Mouse (Mus musculus) spleen, postnatal 10 days (tissue): ENCODE measurements around the gene Ccnt2.
A peak's percentile ranks its signal among the peaks of the same experiment; 100 is the strongest.

Experiments
- DNase-seq, 2 experiments: peaks; one replicate each; pipeline ENCODE4 v3.0.0; 2021 to 2022; ENCODE audit warnings: low spot score in 2 of 2

Ccnt2 gene

DNA sequence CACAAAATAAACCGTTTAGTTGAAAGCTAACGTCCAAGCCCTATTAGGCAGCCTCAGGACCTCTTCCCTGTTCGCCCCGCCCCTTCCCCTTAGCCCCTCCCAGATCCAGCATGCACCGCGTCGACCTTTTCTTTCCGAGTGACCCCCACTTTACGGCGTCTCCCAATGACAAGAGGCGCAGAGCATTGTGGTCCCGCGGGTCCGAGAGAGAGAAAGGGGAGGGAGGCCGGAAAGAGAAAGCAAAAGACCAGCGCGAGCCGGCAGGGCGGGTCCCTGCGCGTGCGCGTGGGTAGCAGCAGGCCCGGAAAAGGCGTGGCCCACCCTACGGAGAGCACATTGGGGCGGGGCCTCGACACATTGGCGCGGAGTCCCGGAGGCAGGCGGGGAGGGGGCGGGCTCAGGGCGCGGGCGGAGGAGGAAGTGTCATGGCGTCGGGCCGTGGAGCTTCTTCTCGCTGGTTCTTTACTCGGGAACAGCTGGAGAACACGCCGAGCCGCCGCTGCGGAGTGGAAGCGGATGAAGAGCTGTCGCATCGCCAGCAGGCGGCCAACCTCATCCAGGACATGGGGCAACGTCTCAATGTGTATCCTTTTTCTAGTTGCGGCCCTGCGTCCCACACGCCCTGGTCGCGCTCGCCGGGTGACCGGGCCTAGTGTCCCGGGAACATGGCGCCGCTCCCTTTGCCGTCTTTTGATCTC is at the start of gene Ccnt2:
TSS of gene Ccnt2 (plus strand) at position 362 of the 698 bp plus-strand sequence.
- DNase-seq, result peak; percentile 95 to 99

GRCm38 (mm10) chr1:127729096-127729495 is 44.9 kb upstream of the Ccnt2 start, which contains the start of gene Acmsd:
Gene Acmsd (plus strand): TSS chr1:127729413.
- no peak for DNase-seq

DNA sequence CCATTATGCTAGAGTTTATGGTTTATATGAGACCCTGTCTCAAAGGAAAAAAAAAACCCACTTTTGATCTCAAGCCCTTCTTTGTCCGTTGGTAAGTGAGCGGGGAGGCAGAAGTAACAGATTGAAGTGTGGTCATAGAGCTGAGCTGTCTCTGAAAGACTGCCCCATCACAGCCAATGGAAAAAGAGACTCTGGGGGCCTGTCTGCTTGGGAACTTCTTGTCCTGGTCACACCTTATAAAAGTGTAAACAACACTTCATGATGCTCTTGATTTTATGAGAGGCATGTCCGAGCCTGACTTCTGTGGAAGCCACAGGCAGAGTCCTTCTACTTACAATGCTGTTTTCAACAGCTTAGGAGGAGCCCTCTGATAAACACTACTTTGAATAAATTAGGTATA is 42.9 kb upstream of the Ccnt2 start:
- DNase-seq, result no peak

DNA sequence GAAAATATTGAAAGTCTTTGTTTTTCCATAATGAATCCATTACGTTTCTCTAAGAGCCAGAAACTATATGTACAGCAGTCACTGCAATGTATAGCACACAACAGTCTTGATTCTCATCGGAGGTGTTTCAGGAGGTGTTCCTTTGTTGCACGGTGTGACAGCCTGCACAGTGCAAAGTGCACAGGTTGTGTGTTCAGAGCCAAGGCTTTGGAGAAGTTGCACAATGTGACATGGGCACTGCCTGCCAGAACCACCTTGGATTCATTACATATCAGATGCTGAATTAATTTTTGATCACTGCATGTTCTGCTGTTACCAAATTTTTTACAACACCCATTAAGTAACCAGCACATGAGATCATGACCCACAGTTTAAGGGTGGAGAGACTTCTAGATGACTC is 41.5 kb upstream of the Ccnt2 start:
- no peak for DNase-seq

DNA sequence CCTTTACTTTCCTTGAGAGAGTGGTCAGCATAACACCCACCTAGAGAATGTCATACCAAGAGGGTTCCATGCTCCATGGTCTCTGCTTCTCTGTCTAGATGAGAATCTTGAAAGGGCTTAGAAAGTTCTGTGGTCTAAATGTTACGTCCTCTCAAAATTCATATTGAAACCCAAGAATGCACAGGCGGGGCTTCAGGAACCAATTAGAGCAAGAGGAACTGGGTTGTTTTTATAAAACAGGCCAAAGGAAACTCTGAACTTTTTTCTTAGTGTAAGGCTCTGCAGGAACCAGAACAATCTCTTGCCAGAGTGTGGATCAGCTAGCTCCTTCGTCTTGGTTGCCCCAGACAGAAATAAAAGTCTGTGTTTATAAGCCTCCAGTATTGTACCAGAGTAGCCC is 41.1 kb upstream of the Ccnt2 start:
- DNase-seq, result no peak

GRCm38 (mm10) chr1:127735356-127735755 is 38.6 kb upstream of the Ccnt2 start:
- DNase-seq, result no peak

GRCm38 (mm10) chr1:127750401-127751102 is 23.4 kb upstream of the Ccnt2 start:
- no peak for DNase-seq

GRCm38 (mm10) chr1:127755806-127756205 is 18.2 kb upstream of the Ccnt2 start:
- DNase-seq, result peak in 1 of 2 experiments; percentile 49

DNA sequence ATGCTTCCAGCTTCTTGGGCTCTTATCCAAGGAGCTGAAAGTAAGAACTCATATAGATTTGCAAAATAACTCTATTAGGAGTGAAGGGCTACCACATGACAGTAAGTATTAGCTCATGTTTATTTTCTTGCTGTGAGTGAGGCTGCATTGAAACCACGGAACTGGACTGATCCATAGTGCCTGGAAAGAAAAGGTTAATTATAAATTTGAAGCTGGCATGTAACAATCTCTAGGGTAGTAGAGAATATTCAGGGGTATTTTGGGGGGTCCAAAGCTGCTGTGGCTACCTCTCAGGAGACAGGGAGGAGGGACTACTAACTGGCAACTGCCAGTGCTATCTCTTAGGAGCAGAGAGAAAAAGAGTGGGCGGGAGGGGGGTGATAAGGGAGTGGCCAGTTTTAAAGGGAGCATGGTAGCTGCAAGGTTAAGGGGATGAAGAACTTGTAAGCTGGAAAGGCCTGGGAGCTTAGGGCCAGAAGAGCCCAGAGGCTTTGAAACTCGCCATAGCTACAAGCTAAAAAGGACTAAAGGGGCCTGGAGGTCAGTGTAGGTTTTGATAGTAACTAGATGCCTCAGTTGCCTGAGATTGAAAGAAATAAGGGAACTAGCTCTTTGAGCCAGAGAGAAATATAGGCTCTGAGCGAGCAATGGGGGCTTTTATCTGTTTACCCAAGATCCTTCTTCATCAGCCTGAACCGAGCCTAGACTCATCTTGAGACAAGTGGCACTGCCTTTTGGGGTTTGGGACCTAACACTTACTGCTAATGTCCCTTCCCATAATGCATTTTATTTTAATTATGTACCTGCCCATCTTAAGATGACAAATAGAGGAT is 17.4 kb upstream of the Ccnt2 start:
- DNase-seq, result peak; percentile 54 to 76

DNA sequence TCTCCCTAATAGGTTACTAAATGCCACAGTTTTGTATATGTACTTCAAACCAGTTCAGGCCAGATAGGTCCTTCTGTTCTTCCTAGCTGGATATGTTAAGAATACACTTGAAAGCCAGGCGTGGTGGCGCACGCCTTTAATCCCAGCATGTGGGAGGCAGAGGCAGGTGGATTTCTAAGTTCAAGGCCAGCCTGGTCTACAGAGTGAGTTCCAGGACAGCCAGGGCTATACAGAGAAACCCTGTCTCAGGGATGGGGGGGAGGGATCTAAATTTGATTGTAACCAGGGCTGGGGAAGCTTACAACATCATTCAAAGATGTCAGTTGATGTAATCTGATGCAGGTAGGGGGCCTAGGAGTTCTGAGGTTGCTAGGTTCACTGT is 16.8 kb upstream of the Ccnt2 start:
- peak in 1 of 2 experiments; percentile 35 for DNase-seq

- DNase-seq, result no peak
Measured at GRCm38 (mm10) chr1:127765468-127765867, 8.5 kb upstream of the Ccnt2 start.

DNA sequence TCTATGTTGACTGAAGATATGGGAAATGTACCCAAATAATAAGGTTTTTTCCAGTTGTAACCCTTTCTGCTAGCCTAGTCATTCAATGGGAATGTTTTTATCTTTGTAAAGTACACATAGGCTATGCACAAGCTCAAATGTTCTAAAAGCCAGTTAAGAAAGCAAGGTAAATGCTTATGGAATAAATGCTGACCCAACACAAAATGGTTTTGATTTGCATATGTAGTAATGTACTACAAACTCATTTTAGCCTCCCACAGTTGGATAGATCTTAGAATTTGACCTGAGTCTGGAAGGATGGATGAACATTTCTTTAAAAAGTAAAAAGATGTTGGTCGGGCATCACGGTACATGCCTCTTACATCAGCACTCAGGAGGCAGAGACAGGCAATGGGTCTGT is 7.2 kb upstream of the Ccnt2 start:
- DNase-seq, result no peak

GRCm38 (mm10) chr1:127773198-127773802 is 664 bp upstream of the Ccnt2 start:
- DNase-seq, result no peak

DNA sequence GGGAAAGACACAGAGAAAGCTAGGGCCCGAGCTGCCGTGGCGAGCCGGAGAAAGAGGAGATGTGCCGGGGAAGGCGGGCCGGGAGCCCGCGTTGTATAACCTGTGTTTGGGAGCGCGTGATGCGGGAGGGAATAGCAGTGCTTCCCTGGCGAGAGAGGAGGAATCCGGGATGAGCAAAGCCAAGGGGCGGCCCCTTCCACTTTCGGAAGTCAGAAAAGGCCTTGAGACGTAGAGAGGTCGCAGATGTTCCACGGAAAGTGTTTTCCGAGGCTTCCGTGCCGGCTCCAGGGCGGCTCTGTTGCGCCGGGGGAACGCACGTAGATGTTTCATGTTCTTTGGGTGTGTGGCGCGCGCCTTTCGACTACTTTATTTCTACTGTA is 527 bp downstream of the Ccnt2 start:
- no peak for DNase-seq

DNA sequence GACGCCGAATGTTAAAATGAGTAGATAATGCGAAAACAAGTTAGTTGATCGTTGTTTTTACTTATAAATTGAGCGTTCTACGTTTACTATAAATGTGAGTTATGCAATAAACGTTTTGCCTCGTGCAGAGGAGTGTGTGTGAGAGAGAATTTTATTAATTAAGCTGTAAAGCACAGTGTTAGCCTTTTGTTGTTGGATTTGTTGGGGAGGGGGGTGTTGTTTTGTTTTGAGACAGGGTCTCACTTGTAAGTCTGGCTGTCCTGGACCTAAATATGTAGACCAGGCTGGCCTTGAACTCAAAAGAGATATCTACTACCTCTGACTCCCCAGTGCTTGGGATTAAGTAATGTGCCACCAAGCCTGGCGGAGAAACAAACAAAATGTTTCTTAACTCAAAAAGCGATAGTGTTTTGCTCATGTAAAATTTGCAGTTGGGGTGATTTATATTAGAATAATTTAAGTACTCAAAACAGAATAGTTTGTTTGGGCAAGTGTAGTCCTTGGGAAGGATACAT is 1.3 kb downstream of the Ccnt2 start:
- DNase-seq, result no peak

- DNase-seq, result no peak
Measured at GRCm38 (mm10) chr1:127776246-127776645, 2.3 kb downstream of the Ccnt2 start.

- no peak for DNase-seq
Measured at GRCm38 (mm10) chr1:127778611-127779010, 4.6 kb downstream of the Ccnt2 start.

DNA sequence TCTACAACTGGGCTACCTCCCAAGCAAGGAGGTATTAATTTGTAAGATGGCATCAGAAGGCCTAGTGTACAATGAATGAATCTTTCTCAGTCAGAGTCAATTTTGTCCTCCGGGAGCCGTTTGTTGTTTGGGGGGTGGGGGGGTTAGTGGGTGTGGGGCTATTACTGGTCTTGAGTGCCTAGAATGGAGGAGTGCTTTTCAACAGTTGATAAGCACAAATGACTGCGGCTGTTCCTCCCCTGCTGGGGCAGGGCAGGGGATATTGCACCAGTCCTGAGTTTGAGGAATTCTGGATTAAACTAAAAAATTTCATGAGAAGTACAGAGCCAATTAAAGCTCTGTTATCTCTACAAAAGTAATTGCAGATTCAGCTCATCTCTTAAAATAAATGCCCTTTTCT is 6.2 kb downstream of the Ccnt2 start:
- DNase-seq, result no peak

DNA sequence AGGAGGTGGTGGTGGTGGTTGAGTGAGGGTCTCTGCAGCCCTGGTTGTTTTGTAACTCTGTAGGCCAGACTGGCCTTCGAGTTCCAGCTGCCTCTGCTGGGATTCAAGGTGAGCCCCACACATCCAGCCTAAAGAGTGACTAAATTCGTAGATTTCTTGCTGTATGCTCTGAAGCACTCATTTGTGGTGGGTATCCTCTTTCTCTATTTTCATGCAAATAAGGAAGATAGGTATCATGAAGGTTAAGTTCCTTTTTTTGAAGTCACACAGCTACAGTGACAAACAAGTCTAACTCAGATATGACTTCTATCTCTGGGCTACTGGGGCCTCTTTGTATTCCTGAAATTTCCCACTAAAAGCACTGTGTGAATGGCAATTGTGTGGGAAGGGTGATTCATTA is 6.9 kb downstream of the Ccnt2 start:
- DNase-seq, result no peak

DNA sequence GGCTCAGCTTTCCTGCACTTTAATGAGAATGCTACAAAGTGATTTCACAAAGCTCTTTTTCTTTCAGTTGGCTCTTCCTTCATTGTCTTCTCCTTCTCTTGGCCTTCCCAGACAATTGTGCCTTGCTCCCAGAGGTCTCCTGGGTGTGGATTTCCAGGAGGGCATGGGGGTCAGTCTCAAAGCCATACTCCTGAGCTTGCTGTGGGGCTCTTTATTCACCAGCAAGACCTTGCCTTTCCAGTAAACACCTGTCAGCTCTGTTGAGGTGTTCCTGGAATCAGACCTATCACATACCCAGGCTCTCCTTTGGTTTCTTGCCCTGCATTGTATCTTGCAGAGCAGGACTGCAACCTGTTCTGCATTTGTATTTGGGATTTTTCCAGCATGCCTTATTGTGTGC is 9.9 kb downstream of the Ccnt2 start:
- no peak for DNase-seq

DNA sequence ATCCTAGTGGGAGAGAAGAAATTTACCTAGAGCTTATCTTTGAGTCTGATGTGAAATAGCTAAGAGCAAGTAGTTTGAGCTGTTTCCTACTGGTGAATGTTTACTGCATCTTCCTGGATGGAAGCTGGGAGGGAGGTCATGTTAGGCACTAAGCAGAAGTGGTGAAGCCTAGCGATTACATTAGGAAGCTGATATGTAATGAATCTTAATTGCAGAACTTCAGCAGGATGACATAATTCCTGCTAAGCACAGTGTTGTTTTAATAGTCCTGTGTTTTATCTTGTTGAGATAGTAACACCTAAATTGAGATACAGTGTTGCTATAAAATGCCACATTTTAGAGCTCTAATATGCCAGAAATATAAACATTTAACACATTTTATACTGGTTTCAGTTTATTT is 11.9 kb downstream of the Ccnt2 start:
- DNase-seq, result no peak

DNA sequence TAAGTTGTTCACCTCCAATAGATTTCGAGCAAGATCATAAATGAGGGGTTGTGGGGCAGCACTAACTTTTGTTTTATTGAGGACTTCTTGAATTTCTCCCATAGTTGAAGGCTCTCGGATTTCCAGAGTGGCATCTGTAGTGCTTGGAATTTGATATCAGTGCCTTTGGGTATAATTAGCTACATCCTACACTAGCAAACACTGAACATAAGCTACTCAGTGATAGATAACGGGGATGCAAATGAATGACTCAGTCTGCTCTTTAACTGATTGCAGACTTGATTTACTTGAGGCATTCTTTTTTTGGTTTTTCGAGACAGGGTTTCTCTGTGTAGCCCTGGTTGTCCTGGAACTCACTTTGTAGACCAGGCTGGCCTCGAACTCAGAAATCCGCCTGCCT is 15.0 kb downstream of the Ccnt2 start:
- no peak for DNase-seq
